Mouse (Mus musculus): ENCODE results near the gene Gm8439.

DNA sequence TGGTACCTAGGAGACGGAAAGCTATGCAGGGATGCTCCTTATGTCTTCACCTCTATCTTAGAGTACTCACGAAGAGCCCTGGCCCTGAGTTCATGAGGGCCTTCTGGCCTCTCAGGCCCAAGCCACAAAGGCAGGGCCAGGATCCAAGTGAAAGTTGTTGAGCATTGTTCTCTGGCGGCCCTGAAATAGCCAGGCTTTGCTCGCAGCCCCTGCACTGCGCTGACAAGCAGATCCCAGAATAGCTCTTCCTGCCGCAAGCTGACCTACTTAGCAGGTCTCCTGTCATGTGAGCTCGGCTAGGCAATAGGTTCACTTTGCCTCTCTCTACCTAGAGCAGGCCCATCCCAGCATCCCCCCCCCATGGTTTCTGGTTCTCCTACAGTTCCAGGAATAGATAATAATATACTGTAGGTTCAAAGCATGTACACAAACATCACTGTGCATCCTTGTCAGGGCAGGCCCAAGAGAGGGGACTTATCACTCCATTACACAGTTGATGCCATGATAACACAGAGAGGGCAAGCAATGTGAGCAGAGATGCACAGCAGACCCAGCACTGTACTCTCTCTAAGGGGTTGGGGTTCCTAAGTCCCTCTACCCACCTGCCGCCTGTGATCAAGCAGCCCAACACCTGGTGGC, 25.3 kb downstream of the Gm8439 start:
- no peak for TF ChIP-seq CTCF (IDR thresholded peaks at IDR 0.05; ENCODE audit: insufficient read depth, low read length)
- TF ChIP-seq POLR2A (IDR thresholded peaks at IDR 0.05; ENCODE audit: borderline replicate concordance, extremely low read depth, low read depth, low read length): no peak
